Mouse (Mus musculus) layer of hippocampus, postnatal 36 days (tissue): Measurements from ENCODE around the gene Hopx. TPM values are rescaled to one million over a fixed set of nuclear protein-coding genes. Genes with fewer than 3 reads are reported as not detected.
A peak's percentile ranks its signal among the peaks of the same experiment; 100 is the strongest.

Source experiments
- DNase-seq, 2 experiments: peaks; one replicate each; pipeline ENCODE4 v3.0.0; 2022
- total RNA-seq, 2 experiments: library from RNA; stranded (reverse); gene quantifications; 2 replicates each; pipeline ENCODE4 v1.2.3; 2021

Gene Hopx
- total RNA-seq, 2 experiments from 2014 or later: 85.0 to 92.8 TPM

DNA sequence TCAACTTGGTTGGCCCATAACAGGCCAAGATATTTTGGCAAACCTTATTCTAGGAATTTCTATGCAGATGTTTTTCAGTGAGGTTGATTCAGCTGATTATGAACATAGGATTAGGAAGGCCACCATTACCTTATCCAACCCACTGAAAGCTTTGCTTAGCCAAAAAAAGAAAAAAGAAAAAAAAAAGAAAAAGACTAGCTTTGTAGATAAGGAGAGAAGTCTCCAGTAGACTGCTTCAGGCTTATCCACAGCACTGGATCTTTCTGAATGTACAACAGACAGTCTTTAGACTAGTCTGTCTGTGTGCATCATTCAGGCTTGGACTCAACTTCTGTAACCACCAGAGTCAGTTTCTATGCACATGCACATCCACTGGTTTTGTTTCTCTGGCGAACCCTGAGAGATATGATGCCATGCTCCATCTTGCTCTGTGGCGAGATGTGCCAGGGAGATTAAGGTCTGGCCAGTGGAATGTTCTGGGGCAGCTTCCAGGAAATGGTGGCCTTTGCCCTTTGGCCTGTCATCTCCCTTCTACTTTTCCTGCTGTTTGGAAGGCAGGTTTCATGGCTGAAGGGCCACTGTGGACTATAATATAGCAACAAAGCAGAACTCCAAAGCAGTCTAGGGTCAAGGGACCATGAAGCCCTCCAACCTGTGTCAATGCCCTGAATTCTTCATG lies 17.7 kb upstream of the Hopx start:
- no peak for DNase-seq

GRCm38 (mm10) chr5:77131879-77132278 lies 17.0 kb upstream of the Hopx start:
- no peak for DNase-seq

GRCm38 (mm10) chr5:77130310-77131020 lies 15.5 kb upstream of the Hopx start:
- no peak for DNase-seq

DNA sequence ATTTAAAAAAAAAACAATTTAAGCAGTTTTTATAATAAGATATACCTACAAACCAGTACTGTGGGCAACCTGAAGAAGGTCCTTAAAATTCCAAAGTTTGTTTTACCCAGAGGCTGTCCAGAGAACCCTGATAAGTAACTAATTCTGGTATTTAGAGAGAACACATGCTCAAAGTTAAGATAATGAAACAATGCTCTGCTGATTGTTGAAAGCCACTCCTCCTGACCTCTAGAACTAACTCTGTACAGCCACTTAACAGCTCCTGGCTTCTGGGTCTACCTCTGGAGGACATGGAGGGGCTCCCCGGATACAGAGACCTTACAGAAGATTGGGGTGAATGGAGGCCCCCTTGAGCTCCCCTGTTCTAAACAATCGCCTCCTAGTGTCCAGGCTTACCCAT lies 15.0 kb upstream of the Hopx start:
- DNase-seq: no peak

DNA sequence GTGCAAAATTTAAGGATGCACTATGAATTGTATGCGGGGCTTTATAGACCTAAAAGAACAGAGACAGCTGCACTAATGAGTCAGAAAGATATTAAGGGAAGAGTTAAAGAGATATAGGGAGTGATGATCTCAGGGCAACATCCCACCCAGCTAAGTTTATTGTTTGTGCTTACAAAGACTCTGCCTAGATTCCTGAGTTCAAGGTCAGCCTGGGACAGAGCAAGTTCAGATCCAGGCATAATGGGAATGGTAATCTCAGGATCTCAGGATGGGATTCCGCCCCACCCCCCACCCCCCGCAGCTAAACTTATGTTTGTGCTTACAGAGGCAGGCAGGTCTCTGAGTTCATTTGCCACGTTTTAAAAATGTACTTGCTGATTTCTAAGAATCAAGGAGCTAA lies 13.9 kb upstream of the Hopx start:
- no peak for DNase-seq

DNA sequence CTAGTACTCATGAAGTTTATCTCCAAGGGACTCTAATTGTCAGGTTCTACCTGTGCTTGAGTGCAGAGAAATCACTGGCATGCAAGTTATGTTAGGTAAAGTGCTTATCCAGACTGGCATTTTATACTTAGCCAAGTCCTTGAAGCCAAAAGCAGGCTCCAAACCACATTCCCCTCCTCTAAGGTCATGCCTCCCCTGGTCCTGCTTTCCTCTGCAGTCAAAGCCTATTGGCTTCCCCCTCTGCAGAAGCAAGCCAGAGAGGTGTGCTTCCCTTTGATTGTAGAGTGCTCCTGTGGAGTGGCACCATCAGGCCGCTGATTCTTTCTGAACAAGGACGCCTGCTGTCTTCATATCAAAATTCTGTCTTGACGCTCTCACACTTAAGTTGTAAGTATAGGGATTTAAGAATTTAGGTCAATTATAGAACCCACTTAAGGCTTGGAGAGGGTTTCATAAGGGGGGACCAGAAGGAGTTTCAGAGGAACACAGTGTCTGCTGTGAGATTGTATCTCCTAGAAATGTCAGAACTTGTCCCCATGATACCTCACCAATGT lies 11.6 kb upstream of the Hopx start:
- no peak for DNase-seq

DNA sequence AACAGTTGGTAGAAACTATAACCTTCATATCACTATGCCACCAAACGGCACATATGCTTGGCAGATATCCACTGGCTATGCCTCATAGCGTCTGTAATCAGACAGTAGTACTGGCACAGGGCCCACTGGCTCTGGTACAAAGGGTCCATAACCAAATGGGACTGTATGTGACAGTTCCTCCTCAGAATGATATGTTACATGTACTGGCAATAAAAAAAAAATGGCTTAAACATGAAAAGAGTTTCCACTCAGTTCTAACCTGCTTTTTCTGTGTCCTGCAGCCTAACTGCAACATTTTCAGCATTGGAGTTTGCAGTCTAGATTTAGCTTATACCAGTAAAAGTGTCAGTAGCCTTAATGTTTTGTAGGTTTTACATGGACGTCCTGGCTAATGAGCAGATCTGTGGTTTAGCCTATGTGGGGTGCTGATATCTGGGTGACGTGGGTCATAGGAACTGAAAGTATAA lies 9.9 kb upstream of the Hopx start:
- peak in 1 of 2 experiments; percentile 16 for DNase-seq

- no peak for DNase-seq
Observed at GRCm38 (mm10) chr5:77124165-77124564, 9.2 kb upstream of the Hopx start.

- no peak for DNase-seq
Observed at GRCm38 (mm10) chr5:77123597-77123996, 8.7 kb upstream of the Hopx start.

DNA sequence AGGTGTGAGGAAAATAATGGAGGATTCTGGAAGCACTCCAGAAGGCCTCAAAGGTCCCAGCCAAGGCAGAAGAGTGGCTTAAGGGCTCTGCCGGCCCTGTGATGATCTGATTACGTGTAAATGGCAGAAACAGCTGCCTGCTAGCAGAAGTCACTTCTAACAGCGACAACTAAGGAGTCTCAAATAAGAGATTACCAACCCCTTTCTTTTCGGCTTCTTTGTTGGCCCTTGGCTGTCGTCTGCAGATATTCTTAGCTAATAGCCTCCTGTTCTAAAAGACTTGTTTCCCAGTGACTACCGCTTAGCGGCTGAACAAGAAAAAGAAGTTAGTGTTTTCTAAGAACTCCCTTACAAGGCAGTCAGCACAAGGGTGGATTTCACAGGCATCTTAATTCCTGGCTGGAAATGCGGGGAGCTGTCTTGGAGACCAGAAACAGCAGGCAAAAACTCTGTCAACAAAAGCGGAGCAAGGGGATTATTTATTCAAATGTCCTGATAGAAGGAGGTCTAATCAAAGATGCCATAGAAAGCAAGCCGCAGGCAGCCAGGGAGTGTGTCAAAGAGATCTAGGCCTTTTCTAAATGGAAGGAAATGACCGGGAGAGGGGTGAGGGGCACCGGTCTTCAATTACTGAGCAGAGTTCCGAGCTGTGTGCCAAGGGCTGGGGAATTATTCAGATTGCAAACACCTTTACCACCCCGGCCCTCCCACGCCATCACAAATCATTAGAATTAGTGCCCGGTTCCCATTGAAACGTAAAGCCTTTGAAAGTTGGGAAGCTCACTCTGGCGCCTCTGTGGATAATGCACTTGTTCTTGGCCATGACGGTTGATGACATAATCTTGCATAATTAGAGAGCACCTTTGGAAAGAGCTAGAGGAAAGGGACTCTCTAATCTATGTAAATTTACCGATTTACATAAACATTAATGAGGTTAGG lies 7.6 kb upstream of the Hopx start:
- peak; percentile 33 to 40 for DNase-seq

DNA sequence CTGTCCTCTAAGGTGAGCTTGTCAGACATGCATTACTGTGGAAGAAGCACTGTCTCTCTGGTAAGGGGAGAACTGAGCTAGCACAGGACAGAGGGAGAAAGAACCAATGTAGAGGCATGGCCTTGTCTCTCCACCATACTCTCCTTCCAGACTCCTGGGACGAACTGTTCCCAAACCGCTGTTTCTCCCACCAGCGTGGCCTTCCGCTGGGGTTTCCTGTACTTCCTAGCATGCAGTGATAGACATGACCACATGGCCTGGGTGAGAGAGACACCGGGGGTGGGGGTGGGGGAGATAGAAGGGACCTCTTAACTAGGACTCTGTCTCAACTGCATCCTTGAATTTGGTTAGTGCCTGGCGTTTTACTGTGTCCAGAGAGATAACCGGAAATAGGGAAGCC lies 5.8 kb upstream of the Hopx start:
- DNase-seq: no peak

DNA sequence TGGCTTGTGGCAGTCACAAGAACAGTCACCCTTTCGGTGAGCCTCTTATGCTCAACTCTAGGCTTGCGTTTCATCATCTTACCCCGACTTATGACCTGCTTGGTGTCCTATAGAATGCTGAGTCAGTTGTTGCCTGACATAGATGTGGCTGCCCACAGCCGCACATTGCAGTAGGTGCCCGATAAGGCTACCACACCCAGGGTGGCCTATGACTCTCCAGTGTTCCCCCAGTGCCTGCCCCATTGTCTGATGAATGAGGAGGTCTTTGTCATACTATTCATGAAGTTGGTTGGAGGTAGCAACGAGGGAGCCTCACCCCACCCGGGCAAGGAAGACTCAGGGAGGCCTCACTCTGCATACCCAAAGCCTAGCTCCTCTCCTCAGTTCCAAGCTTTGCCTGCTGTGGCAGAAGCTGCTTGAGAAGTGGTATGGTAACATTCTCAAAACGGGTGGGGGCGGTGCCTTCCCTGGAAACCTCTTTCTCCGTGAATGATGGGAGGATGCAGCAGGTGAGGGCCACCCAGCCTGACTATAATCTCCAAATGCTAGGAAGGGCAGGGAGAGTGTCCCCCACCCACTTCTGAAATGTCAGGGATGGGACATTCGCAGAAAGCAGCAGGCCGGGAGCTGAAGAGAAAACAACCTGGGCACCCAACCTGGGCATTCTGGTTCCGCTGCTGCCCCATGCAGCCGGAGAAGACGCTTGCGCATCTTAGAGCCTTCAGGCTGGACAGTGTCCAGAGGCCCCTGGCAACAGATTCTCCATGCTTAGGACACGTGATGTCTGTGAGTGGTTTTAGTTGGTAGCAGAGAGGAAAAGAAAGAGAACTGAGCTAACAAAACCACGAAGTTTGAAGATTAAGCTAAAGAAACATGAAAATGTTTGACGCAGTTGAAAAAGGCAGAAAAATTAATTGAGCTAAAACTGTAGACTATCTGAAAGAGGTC lies 4.8 kb upstream of the Hopx start:
- DNase-seq: no peak

- DNase-seq: no peak
Observed at GRCm38 (mm10) chr5:77115732-77116131, 811 bp upstream of the Hopx start.

DNA sequence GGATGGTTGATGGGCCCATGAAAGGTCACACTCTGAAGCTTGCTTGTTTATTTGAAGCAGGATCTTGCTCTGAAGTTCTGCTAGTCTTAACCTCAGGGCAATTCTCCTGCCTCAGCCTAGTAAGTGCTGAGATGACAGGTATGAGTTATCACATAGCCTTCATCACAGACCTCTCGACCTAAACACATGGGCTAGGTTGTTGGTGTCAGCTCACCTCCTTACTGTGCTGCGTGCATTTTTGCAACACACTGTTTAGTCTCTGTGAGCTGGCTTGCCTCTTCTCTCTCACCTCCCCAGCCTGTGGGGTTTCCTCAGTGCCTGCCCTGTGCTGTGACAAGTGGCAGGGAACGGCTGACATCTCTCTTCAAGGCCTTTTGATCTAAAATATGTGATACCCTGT lies 1.1 kb downstream of the Hopx start:
- no peak for DNase-seq

DNA sequence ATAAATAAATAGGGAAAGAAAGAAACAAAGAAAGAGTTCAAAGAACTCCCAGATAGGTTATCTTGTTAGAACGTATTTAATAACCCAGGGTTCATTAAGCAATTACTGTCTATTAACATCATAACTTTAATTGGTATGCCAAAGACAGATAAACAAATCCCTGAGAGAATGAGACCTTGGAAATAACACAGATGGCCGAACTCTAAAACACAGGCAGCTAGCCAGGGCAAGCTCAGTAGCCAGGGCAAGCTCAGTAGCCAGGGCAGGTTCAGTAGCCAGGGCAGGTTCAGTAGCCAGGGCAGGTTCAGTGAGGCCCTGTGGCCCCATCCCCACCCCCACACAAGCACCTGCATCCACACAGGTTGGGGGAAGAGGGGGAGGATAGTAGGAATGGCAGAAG lies 2.9 kb downstream of the Hopx start:
- no peak for DNase-seq

DNA sequence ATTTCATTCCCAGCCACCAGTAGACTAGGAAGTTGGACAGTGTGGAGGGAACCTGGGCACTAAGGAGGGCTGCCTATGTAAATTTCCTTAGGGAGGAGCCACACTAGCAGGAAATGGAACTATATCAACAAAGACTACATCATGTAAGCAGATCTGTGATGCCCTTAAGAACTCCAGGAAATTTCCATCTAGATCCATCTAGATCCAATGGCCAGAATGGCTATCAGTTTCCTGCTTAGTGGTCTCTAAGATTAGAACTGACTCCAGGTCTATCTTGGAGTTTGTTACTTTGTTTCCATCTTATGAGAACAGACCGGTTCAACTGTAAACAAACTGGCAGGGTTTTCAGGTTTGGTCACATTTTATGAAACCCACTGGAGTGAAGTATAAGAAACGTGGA lies 5.1 kb downstream of the Hopx start:
- no peak for DNase-seq

GRCm38 (mm10) chr5:77108806-77109205 lies 6.1 kb downstream of the Hopx start:
- DNase-seq: no peak

DNA sequence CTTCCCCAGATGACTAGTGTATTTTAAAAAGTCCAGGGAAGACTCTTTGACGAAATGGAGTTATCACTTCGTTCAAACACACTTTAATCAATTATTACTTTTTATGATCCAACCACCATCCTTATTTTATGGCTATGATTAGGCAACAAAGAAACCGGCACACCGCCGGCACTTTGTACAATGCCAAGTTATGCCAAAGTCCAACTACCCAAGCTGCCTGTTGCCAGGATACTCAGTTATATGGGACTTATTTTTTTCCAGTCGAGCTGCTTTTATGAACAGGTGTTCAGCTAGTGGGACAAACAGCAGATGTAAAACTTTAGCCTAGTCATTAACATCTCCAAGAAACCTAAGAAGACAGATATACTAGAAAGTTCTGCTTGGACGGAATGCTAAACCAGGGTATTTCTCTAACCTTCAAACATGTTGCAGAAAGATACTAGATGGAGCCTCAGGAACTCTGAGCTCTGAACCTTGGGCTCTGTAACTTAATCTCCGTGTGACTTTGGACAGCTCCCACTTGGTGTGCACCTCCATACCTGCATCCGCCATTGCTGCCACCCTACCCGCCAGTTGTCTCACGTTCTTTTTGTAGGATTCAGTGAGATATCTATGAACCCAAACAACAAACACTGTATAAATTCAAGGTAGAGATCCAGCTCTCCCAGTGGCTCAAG lies 7.6 kb downstream of the Hopx start:
- no peak for DNase-seq

DNA sequence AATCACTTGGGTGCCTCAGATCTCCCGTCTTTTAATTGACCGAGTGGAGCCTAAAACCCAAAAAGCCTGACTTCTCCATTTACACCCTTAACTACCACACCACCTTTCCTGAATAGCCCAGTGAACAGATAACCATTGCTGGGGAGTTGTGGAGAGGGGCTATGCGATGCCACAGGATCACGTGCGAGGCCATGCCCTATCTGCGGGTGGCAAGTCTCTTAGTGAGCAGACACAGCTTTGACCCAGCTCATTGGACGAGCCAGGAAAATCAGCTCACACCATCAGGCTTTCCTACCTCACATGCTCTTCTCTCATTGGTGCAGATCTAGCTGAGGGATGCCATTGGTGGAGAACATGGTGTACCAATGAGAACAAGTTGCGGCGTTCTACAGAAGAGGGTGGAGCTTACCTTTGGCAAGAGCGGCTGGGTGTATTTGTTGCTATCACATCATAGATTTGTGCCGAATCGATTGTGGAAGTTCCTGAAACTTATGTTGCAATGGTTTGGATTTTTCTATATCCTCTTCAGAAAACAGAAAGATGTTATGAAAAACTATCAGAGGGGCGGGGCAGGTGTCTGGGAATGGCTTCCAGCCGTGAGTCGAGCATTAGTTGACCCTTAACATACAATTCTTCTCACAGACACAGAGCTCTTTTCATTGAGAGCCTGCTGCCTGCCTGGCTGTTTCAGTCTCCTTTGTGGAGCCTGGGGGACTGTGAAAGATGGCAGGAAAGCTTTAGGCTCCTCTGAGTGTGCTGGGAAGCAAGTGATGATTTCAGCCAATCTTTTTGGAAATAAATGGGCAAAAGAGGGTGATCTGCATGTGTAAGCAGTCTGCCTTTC lies 12.2 kb downstream of the Hopx start:
- no peak for DNase-seq

DNA sequence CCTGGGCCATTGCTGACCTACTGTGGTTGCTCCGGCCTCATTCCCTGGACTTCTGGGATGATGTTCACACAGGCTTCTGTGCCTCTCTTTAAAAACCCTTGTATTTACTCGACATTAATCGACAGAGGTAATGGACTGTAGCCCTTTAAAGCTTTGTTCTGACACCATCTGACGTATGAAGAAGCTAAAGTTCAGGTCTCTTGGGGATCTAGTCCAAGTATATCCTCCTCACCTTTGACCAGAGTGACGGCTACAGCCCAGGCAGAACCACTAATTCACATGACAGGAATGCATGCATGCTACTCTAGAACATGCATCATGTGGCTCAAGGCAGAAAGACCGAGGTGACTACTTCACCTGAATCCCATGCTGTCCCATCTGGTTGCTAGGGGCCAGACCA lies 14.2 kb downstream of the Hopx start:
- no peak for DNase-seq
